Mouse (Mus musculus) erythroblast, embryonic 14.5 days (primary cell): ENCODE results near the gene Atp2b2.

Experiments
- GATA1 ChIP-seq: IDR thresholded peaks from 2 replicates; pipeline ENCODE4 v1.6.1; 2012; ENCODE audit warnings: low read length, inconsistent platforms, mixed read lengths
- TAL1 ChIP-seq: IDR thresholded peaks from 3 replicates; pipeline ENCODE4 v1.6.1; 2012; ENCODE audit warnings: low read length, inconsistent platforms, mixed read lengths

DNA sequence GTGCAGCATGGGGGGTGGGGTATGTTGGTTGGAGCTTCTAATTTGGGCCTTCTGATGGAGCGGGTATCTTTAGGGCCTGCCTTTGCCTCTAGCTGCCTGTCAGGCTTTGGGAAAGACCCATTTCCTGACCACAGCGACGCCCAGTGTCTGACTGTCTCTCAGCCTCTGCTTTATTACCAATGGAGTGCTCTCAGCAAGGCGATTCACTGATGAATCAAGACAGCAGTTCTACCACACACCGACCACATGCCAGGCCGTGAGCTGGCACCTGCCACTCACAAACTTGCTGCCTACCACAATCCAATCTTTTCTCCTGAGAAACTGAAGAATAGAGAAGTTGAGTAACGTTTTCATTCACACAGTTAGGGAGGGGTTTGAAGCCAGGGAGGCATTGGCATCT is 256.8 kb downstream of the Atp2b2 start:
- TF ChIP-seq GATA1 (no peak), TAL1 (no peak)
